Mouse (Mus musculus): ENCODE measurements at regions not wholly inside any gene's neighbourhood (a gene's known extent, or its start where the extent isn't known, plus 50 kb on each side); places are given as distances from the start of the nearest gene placed in this dataset.

GRCm38 (mm10) chr1:124706246-124706645 lies 660.9 kb upstream of the Dpp10 start:
- TF ChIP-seq CTCF (IDR thresholded peaks at IDR 0.05; ENCODE audit: extremely low read depth, insufficient read depth, low read length) (no peak), POLR2A (IDR thresholded peaks at IDR 0.05; ENCODE audit: extremely low read depth, insufficient read depth, low read length) (no peak)
